In genomic region chr16:55852943-55853727, GRCm38 (mm10) we compare ENCODE assay signal across 8 mouse cellular contexts. TPM values are rescaled to one million over a fixed set of nuclear protein-coding genes. Genes with fewer than 3 reads are reported as not detected.
DNase-seq lines count a peak whose midpoint lies in the region; ATAC-seq lines count a peak whose summit lies in the region.

No protein-coding gene starts in this region.

- H3K27me3 ChIP-seq in limb, embryonic 13.5 days, result no peaks in the 10 kb centered on the region
- no peaks in the 10 kb centered on the region for H3K27me3 ChIP-seq in splenic B cell, adult 2 months (ENCODE audit: control insufficient read depth, insufficient read depth, low read length, poor library complexity, severe bottlenecking)

- WGBS in limb, embryonic 13.5 days, result 58% methylated on average over 19 of the region's 19 CpGs

- H3K27ac ChIP-seq in limb, embryonic 13.5 days, result no peak overlapping the region

- H3K4me3 ChIP-seq in limb, embryonic 13.5 days, result no peak overlapping the region

- DNase-seq in 3T3-L1 (ENCODE audit: low read depth, low spot score) (peak; percentile 95), adipocyte (ENCODE audit: low spot score) (peak; percentile 95)
- DNase-seq in gastrocnemius, postnatal 4 days (ENCODE audit: low spot score in 2 of 2), result peak; percentile 56 to 77
- peak; percentile 81 for DNase-seq in kidney, adult 9 months
- DNase-seq in naive thymus-derived CD4-positive, alpha-beta T cell, adult 2 months (ENCODE audit: low read depth), result peak; percentile 91
- peak; percentile 91 for DNase-seq in splenic B cell, adult 2 months (ENCODE audit: low read depth, low spot score)

- H3K9me3 ChIP-seq in limb, embryonic 13.5 days, result no peaks in the 10 kb centered on the region

- H3K4me2 ChIP-seq in limb, embryonic 13.5 days (replicated peaks), result no peak overlapping the region

- peak; percentile 92 for ATAC-seq in common myeloid progenitor, adult 5-6 weeks (replicated peaks; ENCODE audit: low read depth, poor library complexity, severe bottlenecking)
- ATAC-seq in limb, embryonic 13.5 days (ENCODE audit: low FRiP score, low read depth), result peak; percentile 67; the same call in 1 of the 2 replicates

- H3K4me1 ChIP-seq in limb, embryonic 13.5 days, result no peaks in the 10 kb centered on the region

- H3K9ac ChIP-seq in limb, embryonic 13.5 days, result no peak overlapping the region

- H3K36me3 ChIP-seq in limb, embryonic 13.5 days, result no peaks in the 10 kb centered on the region
- H3K36me3 ChIP-seq in splenic B cell, adult 2 months (ENCODE audit: control insufficient read depth, insufficient read depth, low read length, poor library complexity, severe bottlenecking), result peaks cover 3% of the 10 kb centered on the region

RNA-seq across cellular contexts. Expression of gene Nfkbiz, which starts 14.4 kb away (rescaled TPM):
- total RNA-seq in common myeloid progenitor, adult 5-6 weeks (2017), result 25.9 and 26.7 TPM in 2 replicates
- total RNA-seq in gastrocnemius, postnatal 4 days (2021), result 1 to 10 TPM; 2.7 to 3.0 TPM
- polyA plus RNA-seq in limb, embryonic 13.5 days (2015; fragmentation: Nextera tagmentation; extraction: Ambion mirVana), result 4.1 and 4.6 TPM in 2 replicates

RNA-seq across cellular contexts. Expression of gene Nxpe3, which starts 42.0 kb away (rescaled TPM):
- 10.1 and 15.5 TPM in 2 replicates for total RNA-seq in common myeloid progenitor, adult 5-6 weeks (2017)
- under 1 TPM; 0.39 TPM for total RNA-seq in gastrocnemius, postnatal 4 days (2021)
- 0.66 and 0.70 TPM in 2 replicates for polyA plus RNA-seq in limb, embryonic 13.5 days (2015; fragmentation: Nextera tagmentation; extraction: Ambion mirVana)
